Mouse (Mus musculus): ENCODE measurements around the gene Efcab11.

DNA sequence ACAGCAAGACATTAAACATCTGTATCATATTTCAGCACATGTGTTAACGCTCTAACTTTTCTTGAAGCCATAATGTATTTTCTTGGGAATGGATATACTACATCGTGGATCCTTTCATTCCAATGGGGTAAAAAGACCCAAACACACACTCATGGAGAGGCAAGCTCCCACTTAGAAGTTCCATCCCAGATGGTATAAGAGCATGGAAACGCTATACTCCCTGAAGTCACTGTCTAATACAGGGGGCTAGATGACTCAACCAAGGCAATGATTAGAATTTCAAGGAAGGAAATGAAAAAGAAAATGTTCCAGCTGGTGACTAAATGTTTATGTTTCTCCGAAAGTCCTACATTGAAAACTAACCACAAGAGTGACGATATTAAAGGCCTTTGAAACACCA lies 76.3 kb downstream of the Efcab11 start:
- TF ChIP-seq CTCF (conservative IDR thresholded peaks at IDR 0.05 in 1 of 2, IDR thresholded peaks at IDR 0.05 in 1 of 2; ENCODE audit: low read depth in 2 of 2, low read length in 2 of 2) (no peak), EP300 (IDR thresholded peaks at IDR 0.05; ENCODE audit: low read length) (no peak), E2F4 (IDR thresholded peaks at IDR 0.05; ENCODE audit: insufficient replicate concordance, low read depth, low read length) (no peak)
